Mouse (Mus musculus) heart, adult 2 months (tissue): Measurements from ENCODE around the gene Gpr89. TPM values are rescaled to one million over a fixed set of nuclear protein-coding genes. Genes with fewer than 3 reads are reported as not detected.

ENCODE experiments used
- DNase-seq, 2 experiments: peaks; one replicate each; pipeline ENCODE4 v3.0.0; 2021
- H3K27ac ChIP-seq: fragments of 200-600 bp; 2 replicates; pipeline ENCODE4 v1.8.1; 2022
- H3K27me3 ChIP-seq: fragments of 200-500 bp; 2 replicates; pipeline ENCODE4 v1.6.1; 2012; ENCODE audit warnings: mild to moderate bottlenecking, low read length, inconsistent platforms, mixed read lengths; ENCODE audit not compliant: control insufficient read depth, insufficient read depth
- H3K36me3 ChIP-seq: fragments of 200-500 bp; 2 replicates; pipeline ENCODE4 v1.6.1; 2012; ENCODE audit warnings: low read length, inconsistent platforms; ENCODE audit not compliant: control insufficient read depth, insufficient read depth
- H3K4me1 ChIP-seq: fragments of 200-500 bp; 2 replicates; pipeline ENCODE4 v1.6.1; 2011; ENCODE audit warnings: low read length; ENCODE audit not compliant: control insufficient read depth, insufficient read depth
- H3K4me3 ChIP-seq: fragments of 200-600 bp; 2 replicates; pipeline ENCODE4 v1.8.1; 2022
- H3K79me2 ChIP-seq: fragments of 200-500 bp; replicated peaks from 2 replicates; pipeline ENCODE4 v1.6.1; 2012; ENCODE audit warnings: mild to moderate bottlenecking, inconsistent platforms, low read length, moderate library complexity, mixed read lengths; ENCODE audit not compliant: control insufficient read depth, insufficient read depth
- H3K9ac ChIP-seq: fragments of 200-500 bp; 2 replicates; pipeline ENCODE4 v1.6.1; 2012; ENCODE audit warnings: low read depth, mild to moderate bottlenecking, control low read depth, inconsistent platforms, low read length, mixed read lengths
- CTCF ChIP-seq: fragments of 200-600 bp; IDR thresholded peaks from 2 replicates; pipeline ENCODE4 v1.8.1; 2022; ENCODE audit warnings: antibody characterized with exemption, mild to moderate bottlenecking, moderate library complexity
- EP300 ChIP-seq: fragments of 200-500 bp; IDR thresholded peaks from 2 replicates; pipeline ENCODE4 v1.6.1; 2011; ENCODE audit warnings: low read depth, low read length, control low read depth; ENCODE audit not compliant: insufficient read depth
- POLR2A ChIP-seq: fragments of 200-500 bp; IDR thresholded peaks from 2 replicates; pipeline ENCODE4 v1.6.1; 2011; ENCODE audit warnings: mild to moderate bottlenecking, low read depth, low read length, control low read depth; ENCODE audit not compliant: insufficient read depth
- WGBS: fragments of 180-500 bp; shearing (Covaris S2); methylation state at CpG from one replicate; pipeline ENCODE4 v1.1.7; 2018; 5-methylcytosine and 5-hydroxymethylcytosine counted together
- intact Hi-C: fragments of 180-260 bp; cut with DNase I; formaldehyde crosslinking; loops from one replicate; pipeline ENCODE4 v1.15.1; 2025
- polyA plus RNA-seq: library from polyadenylated mRNA; depleted of rRNA; stranded (reverse); fragments of >200 nt; gene quantifications from 2 replicates; pipeline ENCODE4 v1.2.3, GENCODE M21; 2012
- total RNA-seq, 2 experiments: library from RNA; stranded (reverse); gene quantifications; 2 replicates each; pipeline ENCODE4 v1.2.3; 2021

Gene Gpr89
- total and polyA plus RNA-seq, 3 experiments = 16.2 to 24.2 (median 22.9) TPM

DNA sequence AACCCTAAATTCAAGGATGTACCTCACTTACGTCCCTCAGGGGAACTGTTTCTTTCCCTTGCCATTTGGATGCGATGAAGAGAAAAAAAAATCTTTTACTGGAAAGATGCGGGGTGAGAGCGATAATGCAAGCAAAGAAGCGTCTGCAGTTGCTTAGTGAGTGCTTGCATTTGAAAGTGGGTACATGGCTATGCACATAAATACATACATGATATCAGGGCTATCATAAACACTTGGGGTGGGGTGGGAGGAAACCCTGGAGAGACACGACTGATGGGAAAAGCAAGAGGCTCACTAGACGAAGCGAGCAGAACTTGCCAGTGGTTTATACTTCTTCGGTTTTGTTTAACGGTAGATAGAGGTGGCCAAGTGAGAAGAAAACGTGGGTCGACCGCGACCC, 753 bp downstream of the Gpr89 start, which contains the start of gene Gja5:
Gene Gja5, plus strand, starts transcription at position 301 of the 400 bp plus-strand sequence.
- DNase-seq = no peak
- TF ChIP-seq EP300 = no peak
- TF ChIP-seq POLR2A = no peak
- no peaks in the 10 kb centered on the region for H3K36me3 ChIP-seq
- no peaks in the 10 kb centered on the region for H3K27me3 ChIP-seq
- intact Hi-C loops = loop anchor here (5.0 kb wide), 2 partner anchors 92 to 858 kb away; no protein-coding TSS in a partner anchor
- WGBS = 15% methylated on average over 14 of the region's 14 CpGs
- H3K9ac ChIP-seq = peak within 1 kb of the TSS; percentile 82
- H3K27ac ChIP-seq = peak within 1 kb of the TSS; percentile 51
- H3K79me2 ChIP-seq = no peaks in the 10 kb centered on the region
- H3K4me1 ChIP-seq = no peaks in the 10 kb centered on the region; the same call in 1 of the 2 replicates
- H3K4me3 ChIP-seq = peak within 1 kb of the TSS; percentile 94

DNA sequence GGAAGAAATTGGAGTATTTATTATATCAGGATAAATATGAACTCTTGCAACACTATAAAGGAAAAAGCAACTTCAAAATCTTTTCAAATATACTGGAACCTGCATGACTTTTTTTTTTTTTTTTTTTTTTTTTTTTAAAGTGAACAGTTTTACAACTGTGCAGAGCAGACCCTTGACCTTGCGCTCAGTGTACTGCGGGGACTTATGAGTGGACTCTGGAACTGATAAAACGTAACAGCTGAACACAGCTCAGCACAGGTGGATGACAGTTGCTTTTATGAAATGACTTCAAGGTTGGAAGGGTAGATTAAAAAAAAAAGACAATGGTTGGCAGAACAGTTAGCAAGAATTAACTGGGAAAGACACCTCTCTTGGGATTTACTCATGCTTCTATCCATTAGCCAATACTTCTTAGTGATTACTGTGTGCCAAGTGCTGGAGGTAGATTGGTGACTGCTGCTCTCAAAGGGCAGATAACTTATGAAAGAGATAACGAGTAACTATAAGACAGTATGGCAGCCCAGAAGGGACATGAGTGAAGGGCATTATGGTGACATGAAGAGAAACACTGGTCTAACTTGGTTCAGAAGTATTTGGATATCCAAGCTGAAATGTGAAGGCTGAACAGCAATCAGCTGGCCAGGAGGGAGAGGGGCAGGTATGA, 2.7 kb downstream of the Gpr89 start:
- Histone ChIP-seq H3K9ac (no peak overlapping the region), H3K4me3 (no peak overlapping the region), H3K79me2 (no peaks in the 10 kb centered on the region), H3K27ac (no peak overlapping the region), H3K4me1 (no peaks in the 10 kb centered on the region; the same call in 1 of the 2 replicates), H3K27me3 (no peaks in the 10 kb centered on the region), H3K36me3 (no peaks in the 10 kb centered on the region)
- WGBS = 86% methylated on average over 4 of the region's 4 CpGs
- DNase-seq = no peak
- TF ChIP-seq POLR2A = no peak
- no peak for TF ChIP-seq CTCF
- no peak for TF ChIP-seq EP300
- intact Hi-C loops = loop anchor here (5.0 kb wide), 2 partner anchors 90 to 860 kb away; no protein-coding TSS in a partner anchor

GRCm38 (mm10) chr3:96883690-96884089, 21.5 kb downstream of the Gpr89 start:
- Histone ChIP-seq H3K9ac (no peak overlapping the region), H3K4me3 (no peak overlapping the region), H3K27ac (no peak overlapping the region)

DNA sequence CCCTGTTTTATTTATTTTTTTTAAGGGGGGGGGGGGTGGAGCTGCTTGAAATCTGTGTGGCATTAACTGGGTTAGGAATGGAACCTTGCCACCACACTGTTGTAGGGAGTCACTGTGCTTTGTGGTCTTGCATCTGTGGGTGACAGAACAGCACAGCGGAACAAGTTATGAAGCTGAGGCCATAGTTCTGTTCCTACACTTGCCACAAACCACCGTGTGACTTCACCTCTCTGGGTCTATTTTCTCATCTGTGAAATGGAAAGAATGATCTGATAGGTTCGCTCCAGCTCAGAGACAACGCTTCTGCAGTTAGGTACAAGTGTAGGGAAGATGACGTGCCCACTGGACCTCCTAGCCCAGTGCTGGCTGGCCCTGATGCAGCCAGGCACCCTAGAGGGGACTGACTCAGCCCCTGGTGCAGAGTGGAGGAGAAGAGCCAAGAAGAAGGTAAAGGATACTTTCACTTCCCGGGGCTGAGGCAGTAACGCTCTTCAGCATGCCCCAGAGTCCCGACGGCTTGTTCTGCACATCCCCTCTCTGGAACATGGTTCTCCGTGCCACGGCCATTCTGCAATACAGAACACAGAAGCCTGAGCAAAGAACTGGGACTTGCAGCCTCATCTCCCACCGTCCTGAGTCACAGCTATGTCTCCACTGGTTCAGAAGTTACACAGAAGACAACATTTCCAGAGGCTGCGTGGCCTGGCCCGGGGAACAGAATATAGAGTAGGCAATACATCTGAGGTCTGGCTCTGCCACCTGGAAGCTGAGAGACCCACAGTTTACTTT, 22.9 kb downstream of the Gpr89 start:
- no peaks in the 10 kb centered on the region for H3K27me3 ChIP-seq
- no peak for DNase-seq
- no peak overlapping the region for H3K27ac ChIP-seq
- intact Hi-C loops = no loop called here
- H3K9ac ChIP-seq = no peak overlapping the region
- TF ChIP-seq EP300 (no peak), CTCF (no peak), POLR2A (no peak)
- WGBS = 92% methylated on average over 14 of the region's 14 CpGs
- no peak overlapping the region for H3K4me3 ChIP-seq
- H3K4me1 ChIP-seq = no peaks in the 10 kb centered on the region; the same call in 1 of the 2 replicates
- no peaks in the 10 kb centered on the region for H3K79me2 ChIP-seq
- H3K36me3 ChIP-seq = no peaks in the 10 kb centered on the region

More at GRCm38 (mm10) chr3:96883690-96884089, 21.5 kb downstream of the Gpr89 start:
- Histone ChIP-seq H3K36me3 (no peaks in the 10 kb centered on the region), H3K79me2 (no peaks in the 10 kb centered on the region), H3K27me3 (no peaks in the 10 kb centered on the region), H3K4me1 (no peaks in the 10 kb centered on the region; the same call in 1 of the 2 replicates)
- intact Hi-C loops = no loop called here
- no peak for DNase-seq
- 79% methylated on average over 7 of the region's 7 CpGs for WGBS
- TF ChIP-seq CTCF (no peak), POLR2A (no peak), EP300 (no peak)

- WGBS = 69% methylated on average over 6 of the region's 6 CpGs
- no peak overlapping the region for H3K27ac ChIP-seq
- H3K4me1 ChIP-seq = no peaks in the 10 kb centered on the region; the same call in 1 of the 2 replicates
- no peaks in the 10 kb centered on the region for H3K27me3 ChIP-seq
- H3K4me3 ChIP-seq = no peak overlapping the region
- H3K79me2 ChIP-seq = no peaks in the 10 kb centered on the region
- H3K9ac ChIP-seq = no peak overlapping the region
- DNase-seq = no peak
- no peak for TF ChIP-seq POLR2A
- TF ChIP-seq EP300 = no peak
- no peak for TF ChIP-seq CTCF
- H3K36me3 ChIP-seq = no peaks in the 10 kb centered on the region
- intact Hi-C loops = no loop called here
Observed at GRCm38 (mm10) chr3:96881557-96881956, 23.6 kb downstream of the Gpr89 start.

DNA sequence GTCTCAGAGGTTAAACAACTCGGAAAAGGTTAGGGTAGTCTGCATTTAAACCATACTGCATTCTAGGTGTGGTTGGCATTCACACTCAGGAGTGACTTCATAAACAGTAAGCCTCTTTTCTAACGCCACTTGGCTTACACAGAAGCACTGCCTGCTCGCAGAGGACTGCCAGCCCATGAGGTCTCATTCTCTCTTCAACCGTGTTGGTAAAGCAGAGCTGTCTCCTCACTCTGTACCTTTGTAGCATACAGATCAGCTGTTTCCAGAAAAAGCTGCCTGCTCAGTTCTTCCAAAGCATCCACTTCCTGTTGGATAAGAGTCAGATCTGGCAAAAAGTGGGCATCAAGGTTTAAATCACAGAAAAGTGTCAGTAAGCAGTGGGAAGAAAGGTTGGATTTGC, 24.8 kb downstream of the Gpr89 start:
- no peaks in the 10 kb centered on the region for H3K27me3 ChIP-seq
- no peak overlapping the region for H3K4me3 ChIP-seq
- no peak for TF ChIP-seq POLR2A
- no peak for TF ChIP-seq EP300
- no peak for TF ChIP-seq CTCF
- H3K9ac ChIP-seq = no peak overlapping the region
- H3K79me2 ChIP-seq = no peaks in the 10 kb centered on the region
- DNase-seq = no peak
- intact Hi-C loops = no loop called here
- no peak overlapping the region for H3K27ac ChIP-seq
- no peaks in the 10 kb centered on the region for H3K36me3 ChIP-seq
- WGBS = 80% methylated on average over 4 of the region's 4 CpGs
- H3K4me1 ChIP-seq = no peaks in the 10 kb centered on the region; the same call in 1 of the 2 replicates
